Mouse (Mus musculus) testis, adult 2 months (tissue): ENCODE measurements around the gene Alms1.

ENCODE experiments used
- CTCF ChIP-seq: fragments of 200-500 bp; IDR thresholded peaks from 2 replicates; pipeline ENCODE4 v1.5.1; 2012; ENCODE audit warnings: low read depth, mild to moderate bottlenecking, inconsistent platforms, low read length, moderate library complexity; ENCODE audit not compliant: control insufficient read depth, insufficient read depth, insufficient replicate concordance
- POLR2A ChIP-seq: fragments of 200-500 bp; IDR thresholded peaks from 2 replicates; pipeline ENCODE4 v1.6.1; 2012; ENCODE audit warnings: low read depth, mild to moderate bottlenecking, inconsistent platforms, low read length, moderate library complexity; ENCODE audit not compliant: control insufficient read depth

DNA sequence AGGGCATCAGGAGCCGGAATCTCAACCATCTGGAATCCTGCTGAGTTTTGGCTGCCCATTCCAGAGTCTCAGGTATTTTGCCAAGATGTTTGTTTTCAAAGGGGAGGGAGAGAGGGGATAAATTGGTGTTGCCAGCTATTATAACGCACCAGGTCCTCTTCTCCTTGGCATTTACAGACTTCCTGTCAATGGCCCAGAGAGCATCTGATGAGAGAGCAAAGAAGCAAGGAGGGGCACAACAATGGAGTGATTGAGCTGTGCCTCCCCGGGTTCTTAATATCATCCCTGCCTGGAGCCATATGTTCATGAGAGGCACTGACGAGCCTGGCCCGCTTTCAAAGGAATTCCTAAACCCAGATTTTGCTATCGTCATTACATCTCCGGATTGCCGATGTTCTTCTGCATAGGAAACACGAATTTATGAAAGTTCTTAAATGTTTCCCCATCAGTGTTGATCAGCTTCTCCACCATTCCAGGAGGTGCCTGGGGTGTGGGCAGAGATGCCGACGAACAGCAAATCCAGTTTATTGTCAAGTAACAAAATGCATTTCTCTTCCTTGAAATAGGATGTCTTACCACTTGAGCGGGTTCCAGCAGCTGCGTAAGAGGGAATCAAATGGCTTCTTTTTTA is 43.0 kb upstream of the Alms1 start:
- TF ChIP-seq POLR2A (no peak), CTCF (no peak)
